Mouse (Mus musculus) right cerebral cortex, adult 18-20 months (tissue): ENCODE measurements around the gene Psg23.
"Not testable (repeated sequence)": the region's sequence is repeated elsewhere in the genome, so short reads cannot be mapped to it uniquely, and the experiment has no call there.

Experiments used
- DNase-seq: peaks from one replicate; pipeline ENCODE4 v3.0.0; 2022; ENCODE audit warnings: mixed read lengths

The Psg23 gene

DNA sequence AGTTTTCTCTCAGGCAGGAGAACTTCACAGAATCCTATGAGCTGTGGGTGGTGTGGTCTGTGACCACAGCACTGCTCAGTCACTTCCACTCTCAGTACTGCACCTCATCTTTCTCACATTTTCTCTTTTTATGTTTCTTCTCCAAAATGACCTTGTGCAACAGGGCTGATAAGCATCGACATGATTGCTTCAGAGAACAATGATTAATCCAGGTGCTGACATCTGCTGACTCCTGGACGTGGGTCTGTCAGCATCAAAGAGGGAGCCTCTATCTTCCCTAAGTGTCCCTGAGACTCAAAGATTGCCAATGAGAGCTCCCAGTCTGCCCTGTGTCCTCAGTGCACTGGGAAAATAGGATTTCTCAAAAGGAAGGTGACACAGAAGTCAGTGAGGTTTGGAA, at the start of gene Psg23:
Gene Psg23 (minus strand): TSS at position 101 of the 400 bp plus-strand sequence.
- DNase-seq, result not testable (repeated sequence)

- DNase-seq, result not testable (repeated sequence)
Observed at GRCm38 (mm10) chr7:18656625-18657024, 40.3 kb upstream of the Psg23 start, which contains the start of gene Psg21. Gene Psg21, minus strand, starts transcription at chr7:18656725.

DNA sequence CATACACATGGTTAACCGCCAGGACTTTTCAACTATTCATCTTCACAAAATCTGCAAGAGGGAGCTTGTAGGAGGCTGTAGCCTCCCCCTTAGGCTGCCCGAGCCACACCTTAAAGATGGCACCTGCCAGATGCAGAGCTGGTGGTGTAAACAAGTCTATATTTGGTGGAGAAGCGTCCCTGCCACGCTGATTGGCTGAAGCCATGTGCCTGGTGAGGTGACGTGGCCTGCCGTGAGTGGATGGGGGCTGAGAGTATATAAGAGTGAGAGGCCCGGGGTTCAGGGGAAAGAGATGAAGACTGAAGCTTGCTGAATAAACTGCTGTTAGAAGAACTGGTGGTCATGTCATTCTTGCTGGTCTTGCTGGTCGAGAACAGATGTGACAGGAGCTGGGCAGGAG, 10.6 kb upstream of the Psg23 start:
- not testable (repeated sequence) for DNase-seq

- no peak for DNase-seq
Observed at GRCm38 (mm10) chr7:18567205-18567604, 49.1 kb downstream of the Psg23 start, which contains the start of gene Psg27. Gene Psg27, minus strand, starts transcription at chr7:18567305.

- no peak for DNase-seq
Observed at GRCm38 (mm10) chr7:18559850-18560249, 56.5 kb downstream of the Psg23 start.
